Mouse (Mus musculus) testis, adult 10 weeks (tissue): ENCODE data around the gene Yipf1. TPM values are rescaled to one million over a fixed set of nuclear protein-coding genes. Genes with fewer than 3 reads are reported as not detected.

ENCODE experiments used
- polyA plus RNA-seq: library from polyadenylated mRNA; stranded (reverse); fragments of 350-450 nt; fragmentation: Illumina TruSeq; extraction: RNeasy Lipid Tissue Mini Kit (QIAGEN cat#74804); gene quantifications from one replicate; pipeline ENCODE4 v1.2.3, GENCODE M21; 2014; ENCODE audit warnings: low read depth, low replicate concordance

The Yipf1 gene
- polyA plus RNA-seq, result 47.6 TPM

DNA sequence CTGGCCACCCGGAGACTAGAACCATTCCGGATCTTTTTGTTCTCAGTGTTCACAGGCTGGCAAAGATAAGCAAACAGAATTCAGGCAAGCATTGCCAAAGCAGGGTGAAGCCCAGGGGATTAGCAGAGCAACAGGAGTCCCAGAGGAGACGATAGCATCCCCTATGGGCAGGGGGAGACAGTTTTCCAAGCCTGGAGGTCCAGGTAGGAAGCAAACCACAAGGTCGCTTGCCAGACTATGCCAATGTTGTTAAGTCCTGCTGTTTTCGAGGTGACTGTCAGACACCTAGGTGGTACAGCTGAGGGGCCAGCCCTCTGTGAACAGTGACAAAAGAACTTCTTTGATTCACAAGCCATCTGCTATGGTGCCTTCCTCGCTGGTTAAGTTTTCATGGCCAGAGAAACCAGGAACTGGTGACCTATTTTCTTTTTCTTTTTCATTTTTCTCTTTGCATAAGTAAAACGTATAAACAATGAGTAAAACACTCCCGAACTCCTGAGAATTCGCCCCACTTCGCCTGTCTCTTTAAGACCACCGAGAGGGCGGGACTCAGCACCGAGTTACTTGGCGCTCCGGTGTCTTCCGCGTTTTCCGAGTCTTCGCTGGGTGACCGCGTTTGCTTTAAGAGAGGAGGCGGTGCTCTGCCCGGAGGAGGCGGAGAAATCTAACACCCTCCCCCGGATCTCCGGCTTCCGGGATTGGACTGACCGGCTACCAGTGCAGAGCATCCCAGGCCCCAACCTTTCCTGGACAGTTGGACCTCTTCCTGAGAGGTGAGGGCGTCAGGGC, at the start of gene Yipf1:
Gene Yipf1 (plus strand): TSS at position 674 of the 789 bp plus-strand sequence.

GRCm38 (mm10) chr4:107306966-107307365, 7.2 kb upstream of the Yipf1 start, which contains the start of gene Dio1:
Gene Dio1 (minus strand): TSS chr4:107307169.

DNA sequence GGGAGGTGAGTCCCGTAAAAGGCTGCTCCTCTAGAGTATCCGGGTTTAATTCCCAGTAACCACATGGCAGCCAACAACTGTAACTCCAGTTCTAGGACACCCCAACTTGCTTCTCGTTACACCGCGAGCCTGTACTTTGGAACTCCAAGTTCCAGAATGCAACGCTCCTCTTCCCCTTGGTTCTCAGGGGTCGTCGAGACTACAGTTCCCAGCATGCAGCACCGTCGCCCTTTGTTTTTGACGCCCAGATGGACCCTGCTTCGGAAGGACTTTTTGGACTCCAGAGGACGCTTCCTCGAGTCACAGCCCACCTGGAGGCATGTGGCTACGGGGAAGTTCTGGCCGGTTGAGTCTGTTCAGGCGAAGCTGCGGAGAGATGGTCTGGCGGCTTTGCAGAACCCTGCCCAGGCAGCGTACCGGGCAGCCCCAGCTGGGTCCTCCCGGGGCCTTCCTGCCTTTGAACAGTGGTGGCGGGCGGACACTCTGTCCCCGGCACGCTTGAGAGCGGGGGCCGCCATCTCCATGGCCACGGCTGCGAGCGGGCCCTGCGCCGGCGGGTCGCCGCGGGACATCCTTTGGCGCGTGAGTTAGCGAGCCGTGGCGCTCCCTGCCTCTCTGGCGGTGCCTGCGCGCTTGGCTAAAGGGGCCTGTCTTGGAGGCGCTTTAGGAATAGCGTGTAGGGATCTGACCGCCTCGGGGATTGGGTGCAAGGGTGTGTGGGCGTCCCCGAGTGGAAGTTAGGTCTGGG, 53.6 kb downstream of the Yipf1 start, which contains the start of gene Ndc1:
Gene Ndc1 (plus strand): TSS at position 218 of the 748 bp plus-strand sequence.

Other genes with a start within 250 kb of the Yipf1 start
- gene Mrpl37, start 247.5 kb upstream of the Yipf1 start, polyA plus RNA-seq, result 30.4 TPM
- 3.7 TPM for gene Cyb5rl, start 247.4 kb upstream of the Yipf1 start, polyA plus RNA-seq
- not detected for gene Cdcp2, start 217.5 kb upstream of the Yipf1 start, polyA plus RNA-seq
- 167 TPM for gene Tmem59, start 136.0 kb upstream of the Yipf1 start, polyA plus RNA-seq
- gene Tceanc2, start 135.2 kb upstream of the Yipf1 start, polyA plus RNA-seq, result 54.0 TPM
- gene Ldlrad1, start 105.2 kb upstream of the Yipf1 start, polyA plus RNA-seq, result not detected
- 50.5 TPM for gene Lrrc42, start 60.8 kb upstream of the Yipf1 start, polyA plus RNA-seq
- gene Hspb11, start 60.8 kb upstream of the Yipf1 start, polyA plus RNA-seq, result 91.9 TPM
- 0.20 TPM for gene Dio1, start 7.2 kb upstream of the Yipf1 start, polyA plus RNA-seq
- gene Ndc1, start 53.4 kb downstream of the Yipf1 start, polyA plus RNA-seq, result 17.8 TPM
- gene Glis1, start 120.2 kb downstream of the Yipf1 start, polyA plus RNA-seq, result not detected